Mouse (Mus musculus) cerebellum, adult 2 months (tissue): ENCODE data around the gene Rnf43.

Experiments
- CTCF ChIP-seq: fragments of 200-500 bp; IDR thresholded peaks from 2 replicates; pipeline ENCODE4 v1.5.1; 2011; ENCODE audit warnings: low read depth, mild to moderate bottlenecking, control low read depth, low read length, moderate library complexity, borderline replicate concordance; ENCODE audit not compliant: insufficient read depth
- POLR2A ChIP-seq: fragments of 200-500 bp; IDR thresholded peaks from 2 replicates; pipeline ENCODE4 v1.6.1; 2011; ENCODE audit warnings: low read length, control low read depth, borderline replicate concordance; ENCODE audit not compliant: insufficient read depth

DNA sequence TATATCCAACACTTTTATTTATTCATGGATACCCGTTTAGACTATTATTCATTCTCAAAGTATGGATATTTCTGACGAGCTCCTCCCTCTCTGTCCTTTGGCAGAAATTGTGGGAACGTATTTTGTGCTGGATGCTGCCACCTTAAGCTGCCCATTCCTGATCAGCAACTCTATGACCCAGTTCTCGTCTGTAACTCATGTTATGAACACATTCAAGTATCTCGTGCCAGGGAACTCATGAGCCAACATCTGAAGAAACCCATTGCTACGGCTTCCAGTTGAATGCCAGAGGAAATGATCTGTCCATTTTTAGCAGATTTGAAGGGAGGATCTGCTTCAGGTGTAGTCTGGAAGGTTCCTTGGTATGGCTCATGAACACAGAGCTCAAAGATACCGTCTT is 48.5 kb upstream of the Rnf43 start:
- no peak for TF ChIP-seq POLR2A
- TF ChIP-seq CTCF, result no peak
